Mouse (Mus musculus): ENCODE measurements around the gene Psmc2. TPM values are rescaled to one million over a fixed set of nuclear protein-coding genes. Genes with fewer than 3 reads are reported as not detected.

Psmc2 gene
- polyA plus RNA-seq, 1 experiment from 2014 or later = 173 TPM

DNA sequence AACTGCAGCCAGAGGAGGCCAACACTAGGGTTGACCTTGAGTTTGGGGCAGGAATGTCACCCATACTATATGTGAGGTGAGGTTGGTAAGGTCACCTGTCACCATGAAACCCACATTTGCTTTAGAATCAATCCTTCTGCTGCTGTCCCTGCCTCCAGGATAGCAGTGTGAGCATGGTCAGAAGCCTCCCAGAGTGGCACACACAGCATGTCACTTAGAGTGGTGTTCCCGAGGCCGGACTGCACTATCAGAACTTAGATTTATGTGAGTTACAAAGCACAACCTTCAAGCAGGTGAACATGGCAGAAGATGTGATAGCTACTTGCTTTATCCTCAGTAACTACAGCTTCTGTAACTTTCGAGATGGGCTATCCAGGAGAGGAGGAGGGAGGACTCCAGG lies 46.7 kb downstream of the Psmc2 start:
- no peaks in the 10 kb centered on the region for H3K27me3 ChIP-seq (ENCODE audit: control insufficient read depth, insufficient read depth, low read length)
- no peak for ATAC-seq (ENCODE audit: low read depth)

DNA sequence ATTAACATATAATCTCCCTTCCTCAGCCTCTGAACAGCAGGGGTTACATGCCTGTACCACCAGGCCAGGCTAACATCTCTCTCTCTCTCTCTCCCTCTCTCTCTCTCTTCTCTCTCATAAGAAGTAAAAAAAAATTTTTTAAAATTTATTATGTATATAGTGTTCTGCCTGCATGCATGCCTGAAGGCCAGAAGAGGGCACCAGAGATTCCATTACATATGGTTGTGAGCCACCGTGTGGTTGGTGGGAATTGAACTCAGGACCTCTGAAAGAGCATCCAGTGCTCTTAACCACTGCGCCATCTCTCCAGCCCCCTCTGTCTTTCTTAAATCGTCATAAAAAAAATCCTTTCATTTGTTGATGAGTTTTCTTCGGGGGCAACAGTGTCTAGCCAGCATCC lies 59.6 kb downstream of the Psmc2 start:
- no peak overlapping the region for H3K4me2 ChIP-seq (ENCODE audit: low read depth, low read length)
- no peak overlapping the region for H3K27ac ChIP-seq (ENCODE audit: low read depth, low read length)
- ATAC-seq (ENCODE audit: low read depth) = no peak
- no peaks in the 10 kb centered on the region for H3K9me3 ChIP-seq (ENCODE audit: control insufficient read depth, low read length)
- no peaks in the 10 kb centered on the region for H3K27me3 ChIP-seq (ENCODE audit: control insufficient read depth, insufficient read depth, low read length)
- no peaks in the 10 kb centered on the region for H3K36me3 ChIP-seq (ENCODE audit: control insufficient read depth, insufficient read depth, low read length)
- no peaks in the 10 kb centered on the region for H3K4me1 ChIP-seq (ENCODE audit: control insufficient read depth, insufficient read depth, low read length)
- no peak overlapping the region for H3K4me3 ChIP-seq (ENCODE audit: low read depth, low read length)
- H3K9ac ChIP-seq (replicated peaks; ENCODE audit: low read depth, low read length) = no peak overlapping the region
- 74% methylated on average over 4 of the region's 4 CpGs for WGBS

More for the DNA sequence above, 46.7 kb downstream of the Psmc2 start:
- no peaks in the 10 kb centered on the region for H3K4me1 ChIP-seq (ENCODE audit: control insufficient read depth, insufficient read depth, low read length)
- H3K9me3 ChIP-seq (ENCODE audit: control insufficient read depth, low read length) = no peaks in the 10 kb centered on the region
- no peak overlapping the region for H3K9ac ChIP-seq (replicated peaks; ENCODE audit: low read depth, low read length)
- H3K36me3 ChIP-seq (ENCODE audit: control insufficient read depth, insufficient read depth, low read length) = no peaks in the 10 kb centered on the region
- H3K27ac ChIP-seq (ENCODE audit: low read depth, low read length) = no peak overlapping the region
- 68% methylated on average over 3 of the region's 3 CpGs for WGBS
- H3K4me2 ChIP-seq (ENCODE audit: low read depth, low read length) = no peak overlapping the region
- no peak overlapping the region for H3K4me3 ChIP-seq (ENCODE audit: low read depth, low read length)

DNA sequence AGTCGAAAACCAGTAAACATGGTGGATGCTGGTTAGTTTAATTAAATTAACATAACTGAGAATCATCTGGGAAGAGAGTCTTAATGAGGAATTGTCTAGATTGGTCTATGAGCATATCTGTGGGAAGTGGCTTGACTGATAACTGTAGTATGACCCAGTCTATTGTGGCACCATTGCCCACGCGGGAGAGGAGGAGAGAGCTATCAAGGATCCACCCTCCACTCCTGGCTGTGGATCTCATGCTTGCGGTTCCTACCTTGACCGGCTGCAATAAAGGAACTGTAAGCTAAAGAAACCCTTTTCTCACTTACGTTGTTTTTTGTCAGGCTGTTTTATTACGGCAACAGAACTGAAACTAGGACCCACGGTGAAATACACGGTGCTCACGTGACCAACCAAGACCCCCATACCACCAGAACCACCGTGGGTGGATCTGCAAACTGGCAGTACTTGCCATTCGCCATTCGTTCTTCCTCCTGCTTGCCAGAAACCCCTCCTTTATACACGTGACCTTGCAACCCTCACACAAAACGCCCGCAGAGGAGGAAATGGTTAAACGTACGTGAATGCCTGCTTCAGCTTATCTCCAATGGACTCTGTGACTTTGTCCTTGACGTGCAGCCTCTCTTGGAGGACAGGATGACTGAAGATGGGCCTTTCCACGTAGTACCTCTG lies 61.7 kb downstream of the Psmc2 start:
- Histone ChIP-seq H3K4me3 (ENCODE audit: low read depth, low read length) (no peak overlapping the region), H3K27ac (ENCODE audit: low read depth, low read length) (no peak overlapping the region), H3K4me1 (ENCODE audit: control insufficient read depth, insufficient read depth, low read length) (no peaks in the 10 kb centered on the region), H3K27me3 (ENCODE audit: control insufficient read depth, insufficient read depth, low read length) (no peaks in the 10 kb centered on the region), H3K9me3 (ENCODE audit: control insufficient read depth, low read length) (no peaks in the 10 kb centered on the region), H3K36me3 (ENCODE audit: control insufficient read depth, insufficient read depth, low read length) (no peaks in the 10 kb centered on the region), H3K9ac (replicated peaks; ENCODE audit: low read depth, low read length) (no peak overlapping the region), H3K4me2 (ENCODE audit: low read depth, low read length) (no peak overlapping the region)
- ATAC-seq (ENCODE audit: low read depth) = no peak
- WGBS = 82% methylated on average over 20 of the region's 20 CpGs

DNA sequence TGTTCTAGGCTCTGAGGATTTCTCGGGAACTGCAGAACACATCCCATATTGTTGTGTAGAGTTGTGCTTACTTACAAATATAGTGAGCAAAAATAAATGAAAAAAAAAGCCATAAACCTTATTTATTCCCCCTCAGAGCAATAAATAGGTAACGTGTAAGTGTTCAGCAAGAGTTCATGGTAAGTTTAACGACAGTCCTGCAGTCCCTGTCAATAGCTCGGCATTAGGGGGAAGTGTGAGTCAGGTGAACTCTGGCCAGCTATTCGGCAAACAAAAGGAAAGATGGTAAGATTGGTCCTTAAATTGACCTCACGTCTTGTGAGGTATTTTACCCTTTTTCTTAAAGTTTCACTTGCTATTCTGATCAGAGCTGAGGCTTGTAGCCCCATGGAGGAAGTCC lies 62.4 kb downstream of the Psmc2 start:
- no peaks in the 10 kb centered on the region for H3K9me3 ChIP-seq (ENCODE audit: control insufficient read depth, low read length)
- 51% methylated on average over 6 of the region's 6 CpGs for WGBS
- no peak overlapping the region for H3K9ac ChIP-seq (replicated peaks; ENCODE audit: low read depth, low read length)
- no peak overlapping the region for H3K4me2 ChIP-seq (ENCODE audit: low read depth, low read length)
- no peak overlapping the region for H3K27ac ChIP-seq (ENCODE audit: low read depth, low read length)
- H3K4me1 ChIP-seq (ENCODE audit: control insufficient read depth, insufficient read depth, low read length) = no peaks in the 10 kb centered on the region
- no peak for ATAC-seq (ENCODE audit: low read depth)
- H3K27me3 ChIP-seq (ENCODE audit: control insufficient read depth, insufficient read depth, low read length) = no peaks in the 10 kb centered on the region
- no peak overlapping the region for H3K4me3 ChIP-seq (ENCODE audit: low read depth, low read length)
- H3K36me3 ChIP-seq (ENCODE audit: control insufficient read depth, insufficient read depth, low read length) = no peaks in the 10 kb centered on the region

DNA sequence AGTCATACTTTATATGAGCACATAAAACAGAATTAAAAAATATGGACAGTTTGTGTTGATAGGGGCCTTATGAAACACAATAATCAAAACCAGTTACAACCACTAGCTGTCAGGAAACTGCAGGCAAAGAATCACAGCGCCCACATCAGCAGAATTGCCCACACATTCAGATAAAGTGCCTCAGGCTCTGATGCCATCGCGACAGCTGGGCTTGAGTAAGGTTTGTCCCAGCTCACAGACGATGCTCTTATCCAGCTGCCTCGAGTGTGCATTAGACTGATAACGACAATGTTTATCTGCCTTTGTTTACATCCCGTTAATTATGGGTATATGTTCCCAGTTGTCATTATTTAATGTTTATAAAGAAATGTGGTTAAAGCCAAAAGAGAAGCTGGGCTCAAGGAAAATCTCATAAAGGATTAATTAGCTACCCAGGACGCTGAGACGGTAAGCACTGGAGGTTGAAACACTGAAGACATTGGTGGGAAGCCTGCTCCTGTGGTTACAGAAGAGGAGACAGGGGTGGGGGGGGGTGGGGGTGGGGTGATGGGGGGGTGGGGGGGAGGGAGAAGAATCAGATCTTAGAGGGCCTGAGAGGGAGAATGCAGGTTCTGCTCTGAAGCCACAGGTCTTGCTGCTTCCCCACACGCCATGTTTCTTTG lies 66.7 kb downstream of the Psmc2 start:
- H3K27ac ChIP-seq (ENCODE audit: low read depth, low read length) = 0 out of 2 replicates have a peak overlapping the region, but pooled peaks have one; percentile 16
- 45% methylated on average over 10 of the region's 10 CpGs for WGBS
- no peaks in the 10 kb centered on the region for H3K27me3 ChIP-seq (ENCODE audit: control insufficient read depth, insufficient read depth, low read length)
- H3K9ac ChIP-seq (replicated peaks; ENCODE audit: low read depth, low read length) = no peak overlapping the region
- no peaks in the 10 kb centered on the region for H3K4me1 ChIP-seq (ENCODE audit: control insufficient read depth, insufficient read depth, low read length)
- no peaks in the 10 kb centered on the region for H3K36me3 ChIP-seq (ENCODE audit: control insufficient read depth, insufficient read depth, low read length)
- no peak overlapping the region for H3K4me2 ChIP-seq (ENCODE audit: low read depth, low read length)
- H3K9me3 ChIP-seq (ENCODE audit: control insufficient read depth, low read length) = no peaks in the 10 kb centered on the region
- peak; percentile 82 for ATAC-seq (ENCODE audit: low read depth)
- no peak overlapping the region for H3K4me3 ChIP-seq (ENCODE audit: low read depth, low read length)

Other genes starting within 250 kb of the Psmc2 start
- 0.95 and 5.5 TPM in 2 replicates for gene Lrrc17, start 241.7 kb upstream of the Psmc2 start, polyA plus RNA-seq (2014; fragmentation: Nextera tagmentation; extraction: Ambion mirVana)
- gene Fbxl13, start 139.6 kb upstream of the Psmc2 start, polyA plus RNA-seq (2014; fragmentation: Nextera tagmentation; extraction: Ambion mirVana) = 0.21 and 0.35 TPM in 2 replicates
- 51.1 and 57.2 TPM in 2 replicates for gene Armc10, start 139.5 kb upstream of the Psmc2 start, polyA plus RNA-seq (2014; fragmentation: Nextera tagmentation; extraction: Ambion mirVana)
- 3.1 and 3.2 TPM in 2 replicates for gene Napepld, start 83.9 kb upstream of the Psmc2 start, polyA plus RNA-seq (2014; fragmentation: Nextera tagmentation; extraction: Ambion mirVana)
- gene Pmpcb, start 48.1 kb upstream of the Psmc2 start, polyA plus RNA-seq (2014; fragmentation: Nextera tagmentation; extraction: Ambion mirVana) = 76.5 and 82.1 TPM in 2 replicates
- gene Dnajc2, start within 50 bp of the Psmc2 start, polyA plus RNA-seq (2014; fragmentation: Nextera tagmentation; extraction: Ambion mirVana) = 73.1 and 79.5 TPM in 2 replicates
- gene Slc26a5, start 80.3 kb downstream of the Psmc2 start, polyA plus RNA-seq (2014; fragmentation: Nextera tagmentation; extraction: Ambion mirVana) = 0.12 TPM in 1 of 2 replicates, not detected in the other